Mouse (Mus musculus) T-helper 1 cell (primary cell): Measurements from ENCODE around the gene Etfbkmt.
"Not testable (repeated sequence)": the region's sequence is repeated elsewhere in the genome, so short reads cannot be mapped to it uniquely, and the experiment has no call there.

Source experiments
- in situ Hi-C: fragments of 300-600 bp; cut with MboI, MseI; formaldehyde crosslinking; loops from one replicate; pipeline ENCODE4 v1.15.1; 2025; ENCODE audit warnings: high pct_unique_total_duplicates

Gene Etfbkmt

GRCm38 (mm10) chr6:149132311-149133077 lies 7.2 kb upstream of the Etfbkmt start:
- in situ Hi-C loops, result no loop called here

DNA sequence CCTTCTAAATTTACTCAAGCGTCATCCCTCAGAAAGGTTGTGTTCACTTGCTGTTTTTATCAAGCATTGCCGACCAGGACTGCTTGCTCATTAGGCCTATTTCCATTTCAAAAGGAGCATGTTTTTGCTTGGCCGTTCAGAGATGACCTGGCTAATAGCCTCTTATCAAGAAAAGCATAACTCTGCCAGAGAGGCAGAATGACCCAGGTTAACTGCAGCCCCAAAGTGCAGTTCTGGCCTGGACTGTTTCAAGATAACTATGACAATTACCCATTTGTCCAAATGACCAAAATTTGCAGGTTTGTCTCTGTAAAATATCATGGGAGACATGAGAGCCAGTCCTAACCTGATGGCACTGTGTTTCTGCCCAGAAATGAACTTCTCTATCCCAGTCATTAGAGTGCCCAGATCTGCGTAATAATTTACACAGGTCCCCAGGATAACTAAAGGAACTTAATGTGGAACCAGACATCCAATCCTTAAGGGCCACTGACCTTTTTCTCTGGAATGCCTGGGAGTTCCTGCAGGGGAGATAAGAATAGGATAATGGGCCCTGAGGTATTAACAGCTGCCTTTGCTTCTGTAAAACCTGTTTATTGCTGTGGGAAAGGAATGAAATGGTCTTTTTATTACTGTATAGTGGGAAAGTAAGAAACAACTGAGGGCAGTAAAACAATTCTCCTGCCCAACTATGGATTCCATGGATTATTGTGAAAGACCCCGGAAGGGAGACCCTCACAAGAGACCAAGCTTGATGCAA lies 5.1 kb upstream of the Etfbkmt start:
- in situ Hi-C loops, result no loop called here

DNA sequence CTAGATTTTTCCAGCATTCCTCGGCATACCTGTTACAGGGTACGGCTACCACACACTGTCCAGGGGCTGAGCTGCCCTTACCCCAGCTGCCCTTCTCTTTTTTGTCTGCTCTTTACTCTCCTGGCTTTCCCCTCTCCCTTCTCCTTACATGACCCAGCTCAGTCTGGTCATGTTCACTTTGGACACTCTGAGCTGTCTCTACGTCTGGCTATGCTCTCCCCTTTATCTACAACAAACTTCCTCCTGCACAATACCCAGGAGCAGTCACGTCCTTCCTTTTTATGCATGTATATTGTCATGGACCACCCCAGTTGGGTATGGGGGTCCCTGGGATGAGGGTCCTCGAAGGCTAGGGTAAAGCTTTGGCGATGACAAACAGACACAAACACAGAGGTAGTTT lies 4.0 kb upstream of the Etfbkmt start:
- in situ Hi-C loops, result no loop called here

GRCm38 (mm10) chr6:149137936-149138335 lies 1.7 kb upstream of the Etfbkmt start:
- in situ Hi-C loops, result no loop called here

DNA sequence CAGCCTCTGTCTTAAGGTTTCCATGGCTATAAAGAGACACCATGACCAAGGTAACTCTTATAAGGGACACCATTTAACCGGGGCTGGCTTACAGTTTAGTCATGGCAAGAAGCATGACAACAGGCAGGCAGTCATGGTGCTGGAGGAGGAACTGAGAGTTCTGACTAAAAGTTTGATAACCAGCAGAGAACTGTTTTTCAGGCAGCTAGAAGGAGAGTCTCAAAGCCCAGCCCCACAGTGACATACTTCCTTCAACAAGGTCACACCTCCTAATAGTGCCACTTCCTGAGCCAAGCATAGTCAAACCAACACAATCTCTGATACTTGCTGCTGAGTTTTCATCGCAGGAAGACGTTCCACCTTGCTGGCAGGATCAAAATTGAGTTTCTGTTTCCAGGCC lies 638 bp upstream of the Etfbkmt start:
- in situ Hi-C loops, result no loop called here

DNA sequence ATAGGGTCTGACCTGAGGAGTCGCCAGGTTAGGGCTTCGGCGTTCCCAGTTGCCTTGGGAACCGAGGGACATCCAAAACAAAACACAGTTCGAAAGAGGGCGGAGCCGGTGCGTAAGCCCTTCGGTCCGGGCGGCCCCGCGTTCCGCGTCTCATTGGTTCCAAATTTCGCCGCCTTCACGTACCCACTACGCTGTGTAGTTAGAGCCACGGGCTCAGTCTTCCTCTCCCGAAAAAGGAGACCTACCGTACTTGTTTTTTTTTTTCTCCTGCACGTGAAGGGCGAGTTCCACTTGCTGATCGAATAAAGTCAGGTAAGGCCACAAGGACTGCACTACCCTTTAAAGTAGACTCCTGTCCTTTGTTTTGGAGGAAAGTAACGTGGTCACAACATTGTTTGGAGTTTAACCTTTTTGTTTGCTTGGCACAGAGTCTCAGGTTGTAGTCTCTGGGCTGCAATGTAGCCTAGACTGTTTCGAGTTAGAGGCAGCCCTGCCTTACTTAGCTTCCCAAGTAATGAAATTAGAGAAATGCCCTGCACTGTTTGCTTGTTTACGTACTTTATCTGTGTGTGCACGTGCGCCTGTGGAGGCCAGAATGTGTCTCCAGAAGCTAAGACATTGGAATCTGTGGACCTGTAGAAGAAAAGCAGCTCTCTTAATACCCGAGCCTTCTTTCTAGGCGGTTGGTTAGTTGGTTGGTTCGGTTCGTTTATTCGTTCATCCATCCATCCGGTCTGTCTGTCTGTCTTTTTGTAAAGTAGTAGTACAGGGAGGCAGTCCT lies 1.9 kb downstream of the Etfbkmt start:
- in situ Hi-C loops, result loop anchor here (5.0 kb wide), 1 partner anchor 51 kb away; no protein-coding TSS in a partner anchor

DNA sequence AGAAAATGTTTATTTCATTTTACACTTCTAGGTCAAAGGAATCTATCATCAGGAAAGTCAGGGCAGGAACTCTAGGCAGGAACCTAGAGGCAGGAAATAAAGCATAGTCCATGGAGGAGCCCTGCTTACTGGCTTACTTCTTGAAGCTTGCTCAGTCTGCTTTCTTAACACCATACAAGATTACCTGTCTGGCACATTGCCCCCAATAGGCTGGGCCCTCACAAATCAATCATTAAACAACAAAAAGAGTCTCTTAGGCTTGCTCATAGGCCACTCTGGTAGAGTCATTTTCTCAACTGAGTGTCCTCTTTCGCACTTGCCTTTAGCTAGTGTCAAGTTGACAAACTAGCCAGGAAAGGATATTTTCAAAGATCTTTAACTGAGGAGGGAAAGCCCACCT lies 5.5 kb downstream of the Etfbkmt start:
- in situ Hi-C loops, result no loop called here

GRCm38 (mm10) chr6:149148436-149149229 lies 9.0 kb downstream of the Etfbkmt start:
- in situ Hi-C loops, result no loop called here

DNA sequence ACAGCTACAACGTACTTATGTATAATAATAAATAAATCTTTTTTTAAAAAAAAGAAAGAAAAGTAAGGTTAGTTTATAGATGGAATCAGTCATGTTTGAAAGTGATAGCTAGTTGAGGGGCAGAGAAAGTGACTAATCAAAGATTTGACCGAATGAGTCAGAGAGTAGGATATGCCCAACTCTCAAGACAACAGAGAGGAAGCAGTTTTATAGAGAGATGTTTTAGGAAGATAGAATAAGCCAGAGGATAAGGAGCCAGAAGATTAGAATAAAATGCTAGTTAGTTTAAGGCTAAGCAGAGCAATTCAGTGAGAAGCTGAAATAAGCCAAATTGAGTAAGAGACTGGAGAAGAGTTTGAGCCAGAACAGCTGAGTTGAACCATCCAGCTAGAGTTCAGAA lies 12.5 kb downstream of the Etfbkmt start:
- in situ Hi-C loops, result no loop called here

DNA sequence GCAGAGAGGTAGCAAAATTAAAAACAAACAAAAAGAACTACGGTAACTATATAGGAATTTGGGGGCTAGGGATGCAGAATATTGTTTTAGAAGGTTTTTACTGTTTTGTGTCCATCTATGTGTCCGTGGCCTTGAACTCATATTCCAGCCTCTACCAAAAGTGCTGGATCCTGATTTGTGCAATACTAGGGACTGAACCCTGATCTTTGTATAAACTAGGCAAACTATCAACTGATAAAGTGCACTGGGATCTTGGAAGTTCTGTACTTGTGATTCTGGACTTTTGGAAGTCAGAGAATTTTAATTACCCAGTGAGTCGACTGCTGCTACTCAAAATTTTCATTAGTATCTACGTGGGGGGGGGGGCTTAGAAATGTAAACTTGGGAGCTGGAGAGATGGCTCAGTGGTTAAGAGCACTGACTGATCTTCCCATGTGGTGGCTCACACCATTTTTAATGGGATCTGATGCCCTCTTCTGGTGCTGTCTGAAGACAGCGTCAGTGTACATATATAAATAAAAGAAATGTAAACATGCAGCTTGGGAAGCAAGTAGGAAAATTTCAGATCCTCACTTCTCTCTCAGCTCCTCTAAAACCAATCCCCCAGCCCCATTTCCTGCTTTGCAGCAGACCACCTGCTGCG lies 13.9 kb downstream of the Etfbkmt start:
- in situ Hi-C loops, result no loop called here

GRCm38 (mm10) chr6:149154116-149155030 lies 14.7 kb downstream of the Etfbkmt start:
- in situ Hi-C loops, result no loop called here

DNA sequence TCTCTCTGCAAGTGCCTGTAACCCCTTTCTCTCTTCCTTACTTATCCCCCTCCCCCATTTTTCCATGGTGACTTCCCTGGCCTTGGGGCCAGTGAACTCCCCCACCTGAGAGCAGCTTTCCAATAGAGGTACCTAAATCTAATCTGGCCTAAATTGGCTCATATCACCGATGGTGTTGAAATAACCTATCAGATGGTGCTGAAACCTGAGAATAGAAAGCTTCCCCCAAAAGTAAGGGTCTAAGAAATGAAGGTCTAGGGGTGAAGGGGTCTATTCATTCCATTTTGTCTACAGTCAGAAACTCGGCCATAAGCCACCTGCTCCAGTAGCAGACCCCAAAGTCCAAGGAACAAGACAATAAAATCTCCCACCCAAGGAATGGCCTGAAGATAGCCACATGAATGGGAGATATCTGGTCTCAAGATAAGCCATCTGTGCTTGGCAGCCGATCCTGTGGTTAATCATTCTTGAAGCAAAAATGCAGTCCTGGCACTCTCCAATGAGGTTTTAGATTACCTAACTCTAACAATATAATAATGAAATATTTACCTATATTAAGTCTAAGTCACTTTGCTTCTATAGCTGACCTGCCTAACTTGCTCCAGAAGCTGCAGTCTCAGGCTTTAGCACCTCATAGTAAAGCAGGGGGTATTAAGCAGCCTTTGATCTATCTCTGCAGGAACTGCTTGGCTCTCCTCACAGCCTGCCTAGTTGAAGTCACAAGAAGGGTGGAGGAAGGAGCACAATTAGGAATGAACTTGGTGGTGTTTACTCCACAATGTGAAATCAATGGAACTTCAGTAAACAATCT lies 15.6 kb downstream of the Etfbkmt start:
- in situ Hi-C loops, result no loop called here

- in situ Hi-C loops, result not testable (repeated sequence)
Observed at GRCm38 (mm10) chr6:149167038-149167437, 27.4 kb downstream of the Etfbkmt start.

DNA sequence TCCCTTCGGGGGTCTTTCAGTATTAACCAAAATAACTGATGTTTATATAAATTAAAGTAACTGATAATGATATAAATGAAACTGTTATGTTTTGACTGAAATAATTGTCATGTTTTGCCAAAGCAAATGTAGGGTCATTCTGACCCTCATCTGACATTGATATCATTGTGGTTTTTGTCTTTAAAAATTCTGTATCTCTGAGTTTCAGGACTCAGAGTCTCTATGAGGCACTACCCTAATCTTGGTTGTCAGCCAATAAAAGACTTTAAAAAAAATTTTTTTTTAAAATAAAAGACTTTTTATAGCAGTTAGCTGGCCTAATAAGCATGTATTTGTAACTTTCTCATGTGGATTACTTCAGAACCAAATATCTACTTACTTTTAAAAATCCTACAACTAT lies 28.0 kb downstream of the Etfbkmt start:
- in situ Hi-C loops, result no loop called here

GRCm38 (mm10) chr6:149168436-149168835 lies 28.8 kb downstream of the Etfbkmt start:
- in situ Hi-C loops, result no loop called here

DNA sequence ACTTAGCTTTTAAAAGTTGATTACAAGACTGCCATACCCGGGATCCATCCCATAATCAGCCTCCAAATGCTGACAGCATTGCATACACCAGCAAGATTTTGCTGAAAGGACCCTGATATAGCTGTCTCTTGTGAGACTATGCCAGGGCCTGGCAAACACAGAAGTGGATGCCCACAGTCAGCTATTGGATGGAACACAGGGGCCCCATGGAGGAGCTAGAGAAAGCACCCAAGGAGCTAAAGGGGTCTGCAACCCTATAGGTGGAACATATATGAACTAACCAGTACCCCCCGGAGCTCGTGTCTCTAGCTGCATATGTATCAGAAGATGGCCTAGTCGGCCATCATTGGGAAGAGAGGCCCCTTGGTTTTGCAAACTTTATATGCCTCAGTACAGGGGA lies 30.3 kb downstream of the Etfbkmt start:
- in situ Hi-C loops, result not testable (repeated sequence)

GRCm38 (mm10) chr6:149173831-149174625 lies 34.4 kb downstream of the Etfbkmt start:
- in situ Hi-C loops, result no loop called here

DNA sequence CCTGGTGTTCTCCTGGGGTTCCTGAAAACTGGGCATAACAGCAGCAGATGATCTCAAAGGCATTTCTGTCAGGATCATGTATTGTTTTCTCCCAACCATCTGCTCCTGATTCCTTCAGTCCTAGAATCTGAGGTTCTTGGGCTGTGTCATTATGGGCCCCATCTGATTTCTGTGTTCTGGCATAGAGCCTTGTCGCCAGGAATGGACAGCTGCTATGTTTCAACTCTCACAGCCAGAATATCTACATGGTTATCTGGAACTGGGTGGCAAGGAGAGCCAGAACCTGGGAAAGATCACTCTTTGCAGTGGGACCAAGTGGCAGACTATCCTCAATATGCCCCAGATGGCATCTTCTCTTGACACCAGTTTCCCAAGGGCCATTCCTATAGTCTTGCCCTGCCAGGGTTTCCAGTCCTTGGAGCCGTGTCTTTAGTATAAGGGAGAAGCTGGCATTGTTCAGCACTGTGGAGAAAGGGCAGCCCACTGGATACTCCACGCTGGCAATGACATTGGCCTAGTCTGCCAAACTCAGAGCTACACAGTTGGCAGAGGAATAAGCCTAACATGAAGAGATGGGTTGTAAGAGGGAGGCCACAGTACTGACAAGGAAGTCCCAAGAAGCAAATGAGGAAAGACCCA lies 35.4 kb downstream of the Etfbkmt start:
- in situ Hi-C loops, result no loop called here
